Mouse (Mus musculus) neural tube, embryonic 14.5 days (tissue): ENCODE measurements around the gene Dse. TPM values are rescaled to one million over a fixed set of nuclear protein-coding genes. Genes with fewer than 3 reads are reported as not detected.

Experiments used
- ATAC-seq: fragments of 200-750 bp; cut with Nextera tagmentation; 2 replicates; pipeline ENCODE4 v1.8.0; 2017; ENCODE audit warnings: low read depth, mild to moderate bottlenecking, moderate TSS enrichment, moderate library complexity
- H3K27ac ChIP-seq: fragments of 300-500 bp; sonication (generic); 2 replicates; pipeline ENCODE4 v1.5.1; 2014; ENCODE audit warnings: low read depth, mild to moderate bottlenecking, control low read depth, low read length, moderate library complexity, mixed read lengths
- H3K27me3 ChIP-seq: fragments of 300-500 bp; sonication (generic); 2 replicates; pipeline ENCODE4 v1.6.1; 2014; ENCODE audit warnings: low read length; ENCODE audit not compliant: control insufficient read depth, insufficient read depth
- H3K36me3 ChIP-seq: fragments of 300-500 bp; sonication (generic); 2 replicates; pipeline ENCODE4 v1.6.1; 2014; ENCODE audit warnings: low read length, mixed read lengths; ENCODE audit not compliant: control insufficient read depth, insufficient read depth
- H3K4me1 ChIP-seq: fragments of 300-500 bp; sonication (generic); 2 replicates; pipeline ENCODE4 v1.6.1; 2014; ENCODE audit warnings: low read length; ENCODE audit not compliant: control insufficient read depth, insufficient read depth
- H3K4me2 ChIP-seq: fragments of 300-500 bp; sonication (generic); 2 replicates; pipeline ENCODE4 v1.6.1; 2014; ENCODE audit warnings: mild to moderate bottlenecking, low read depth, low read length, control low read depth
- H3K4me3 ChIP-seq: fragments of 300-500 bp; sonication (generic); 2 replicates; pipeline ENCODE4 v1.5.1; 2014; ENCODE audit warnings: low read depth, low read length, control low read depth, mixed read lengths
- H3K9ac ChIP-seq: fragments of 300-500 bp; sonication (generic); replicated peaks from 2 replicates; pipeline ENCODE4 v1.6.1; 2014; ENCODE audit warnings: low read depth, mild to moderate bottlenecking, control low read depth, low read length, mixed read lengths
- H3K9me3 ChIP-seq: fragments of 300-500 bp; sonication (generic); 2 replicates; pipeline ENCODE4 v1.6.1; 2016; ENCODE audit warnings: low read length; ENCODE audit not compliant: control insufficient read depth
- WGBS: fragments of 180-500 bp; shearing (Covaris S2); extraction: QIAGEN DNeasy Blood & Tissue Kit; methylation state at CpG from one replicate; pipeline ENCODE4 v1.1.7; 2014; 5-methylcytosine and 5-hydroxymethylcytosine counted together
- polyA plus RNA-seq: library from polyadenylated mRNA; unstranded; fragments of >200 nt; fragmentation: Nextera tagmentation; extraction: Ambion mirVana; gene quantifications from 2 replicates; pipeline ENCODE4 v1.2.1, GENCODE M21; 2014

Gene Dse
- polyA plus RNA-seq, 1 experiment from 2014 or later, result 4.0 TPM

- H3K4me3 ChIP-seq, result no peak overlapping the region
- H3K4me1 ChIP-seq, result no peaks in the 10 kb centered on the region
- H3K27ac ChIP-seq, result no peak overlapping the region
- no peak overlapping the region for H3K4me2 ChIP-seq
- H3K27me3 ChIP-seq, result no peaks in the 10 kb centered on the region
- 79% methylated on average over 2 of the region's 2 CpGs for WGBS
- no peak for ATAC-seq
- no peaks in the 10 kb centered on the region for H3K36me3 ChIP-seq
- no peaks in the 10 kb centered on the region for H3K9me3 ChIP-seq
- no peak overlapping the region for H3K9ac ChIP-seq
These were observed 76.2 kb downstream of the Dse start for GRCm38 (mm10) chr10:34131356-34131755.

GRCm38 (mm10) chr10:34128391-34128790 lies 79.1 kb downstream of the Dse start:
- ATAC-seq, result no peak
- no peak overlapping the region for H3K27ac ChIP-seq
- H3K4me3 ChIP-seq, result no peak overlapping the region
- no peak overlapping the region for H3K4me2 ChIP-seq
- H3K9ac ChIP-seq, result no peak overlapping the region
- no peaks in the 10 kb centered on the region for H3K36me3 ChIP-seq
- H3K4me1 ChIP-seq, result no peaks in the 10 kb centered on the region
- WGBS, result 86% methylated on average over 6 of the region's 6 CpGs
- no peaks in the 10 kb centered on the region for H3K9me3 ChIP-seq
- H3K27me3 ChIP-seq, result no peaks in the 10 kb centered on the region

GRCm38 (mm10) chr10:34127392-34128378 lies 79.8 kb downstream of the Dse start, which contains the start of gene Calhm6:
TSS of gene Calhm6 (minus strand) at chr10:34127984.
- H3K27ac ChIP-seq, result no peak within 1 kb of the TSS
- 19% methylated on average over 44 of the region's 44 CpGs for WGBS
- ATAC-seq, result peak; percentile 88
- H3K4me3 ChIP-seq, result peak within 1 kb of the TSS; percentile 42
- H3K9ac ChIP-seq, result peak within 1 kb of the TSS; percentile 51
- no peaks in the 10 kb centered on the region for H3K4me1 ChIP-seq
- no peaks in the 10 kb centered on the region for H3K9me3 ChIP-seq
- peak within 1 kb of the TSS; percentile 61 for H3K4me2 ChIP-seq
- H3K27me3 ChIP-seq, result no peaks in the 10 kb centered on the region
- H3K36me3 ChIP-seq, result no peaks in the 10 kb centered on the region

GRCm38 (mm10) chr10:34118421-34118820 lies 89.1 kb downstream of the Dse start:
- Histone ChIP-seq H3K4me3 (no peak overlapping the region), H3K9ac (no peak overlapping the region), H3K4me2 (no peak overlapping the region), H3K9me3 (no peaks in the 10 kb centered on the region), H3K36me3 (no peaks in the 10 kb centered on the region), H3K27me3 (no peaks in the 10 kb centered on the region), H3K4me1 (no peaks in the 10 kb centered on the region), H3K27ac (no peak overlapping the region)
- whole genome bisulfite sequencing, result 86% methylated on average over 2 of the region's 2 CpGs
- no peak for ATAC-seq

GRCm38 (mm10) chr10:34117770-34118169 lies 89.7 kb downstream of the Dse start:
- Histone ChIP-seq H3K9me3 (no peaks in the 10 kb centered on the region), H3K4me3 (no peak overlapping the region), H3K27ac (no peak overlapping the region), H3K4me2 (no peak overlapping the region), H3K36me3 (no peaks in the 10 kb centered on the region), H3K27me3 (no peaks in the 10 kb centered on the region), H3K9ac (no peak overlapping the region), H3K4me1 (no peaks in the 10 kb centered on the region)
- no peak for ATAC-seq

- no peak for ATAC-seq
- no peaks in the 10 kb centered on the region for H3K4me1 ChIP-seq
- H3K27me3 ChIP-seq, result no peaks in the 10 kb centered on the region
- H3K4me2 ChIP-seq, result no peak overlapping the region
- WGBS, result 62% methylated on average over 3 of the region's 3 CpGs
- no peak overlapping the region for H3K9ac ChIP-seq
- H3K27ac ChIP-seq, result no peak overlapping the region
- H3K9me3 ChIP-seq, result no peaks in the 10 kb centered on the region
- H3K4me3 ChIP-seq, result no peak overlapping the region
- no peaks in the 10 kb centered on the region for H3K36me3 ChIP-seq
These were observed 90.4 kb downstream of the Dse start for GRCm38 (mm10) chr10:34117131-34117530.

GRCm38 (mm10) chr10:34111964-34112738 lies 95.4 kb downstream of the Dse start:
- Histone ChIP-seq H3K4me3 (no peak overlapping the region), H3K27ac (no peak overlapping the region), H3K9ac (no peak overlapping the region), H3K4me2 (no peak overlapping the region), H3K9me3 (no peaks in the 10 kb centered on the region), H3K4me1 (no peaks in the 10 kb centered on the region), H3K36me3 (no peaks in the 10 kb centered on the region), H3K27me3 (no peaks in the 10 kb centered on the region)
- ATAC-seq, result no peak
- WGBS, result 83% methylated on average over 4 of the region's 4 CpGs

GRCm38 (mm10) chr10:34110863-34111465 lies 96.6 kb downstream of the Dse start:
- Histone ChIP-seq H3K27ac (no peak overlapping the region), H3K4me3 (no peak overlapping the region), H3K27me3 (no peaks in the 10 kb centered on the region), H3K9ac (no peak overlapping the region), H3K4me1 (no peaks in the 10 kb centered on the region), H3K9me3 (no peaks in the 10 kb centered on the region), H3K4me2 (no peak overlapping the region), H3K36me3 (no peaks in the 10 kb centered on the region)
- 92% methylated on average over 13 of the region's 13 CpGs for WGBS
- ATAC-seq, result no peak
